Mouse (Mus musculus): ENCODE results near the gene Scaper.

DNA sequence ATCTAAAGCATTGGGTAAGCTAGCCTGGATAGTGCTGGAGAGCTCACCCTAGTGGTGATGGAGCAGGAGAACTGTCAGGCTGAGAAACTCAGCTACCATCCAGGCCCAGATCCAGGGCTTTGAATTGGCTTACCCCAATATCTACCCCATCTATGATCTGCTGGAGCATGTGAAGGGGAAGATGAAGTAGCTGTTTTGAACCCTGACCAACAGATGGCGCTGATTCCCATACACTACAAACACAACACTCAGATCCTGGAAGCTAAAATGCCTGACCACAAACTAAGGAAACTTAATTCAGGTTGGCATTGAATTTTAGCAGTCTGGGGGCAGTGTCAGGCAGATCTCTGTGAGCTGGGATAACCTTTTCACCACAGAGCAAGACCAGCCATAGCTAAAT, 8.9 kb upstream of the Scaper start:
- TF ChIP-seq EP300 (IDR thresholded peaks at IDR 0.05; ENCODE audit: low read depth) (no peak), CTCF (IDR thresholded peaks at IDR 0.05; ENCODE audit: low read depth) (peak; percentile 48)
